Mouse (Mus musculus) ovary, postnatal 36 days (tissue): ENCODE measurements around the gene Tiam1.

Experiments used
- DNase-seq: peaks from one replicate; pipeline ENCODE4 v3.0.0; 2022; ENCODE audit warnings: low spot score, mixed read lengths

The Tiam1 gene

GRCm38 (mm10) chr16:89993991-89994825, 149.4 kb downstream of the Tiam1 start:
- no peak for DNase-seq

GRCm38 (mm10) chr16:89993506-89993905, 150.1 kb downstream of the Tiam1 start:
- no peak for DNase-seq

DNA sequence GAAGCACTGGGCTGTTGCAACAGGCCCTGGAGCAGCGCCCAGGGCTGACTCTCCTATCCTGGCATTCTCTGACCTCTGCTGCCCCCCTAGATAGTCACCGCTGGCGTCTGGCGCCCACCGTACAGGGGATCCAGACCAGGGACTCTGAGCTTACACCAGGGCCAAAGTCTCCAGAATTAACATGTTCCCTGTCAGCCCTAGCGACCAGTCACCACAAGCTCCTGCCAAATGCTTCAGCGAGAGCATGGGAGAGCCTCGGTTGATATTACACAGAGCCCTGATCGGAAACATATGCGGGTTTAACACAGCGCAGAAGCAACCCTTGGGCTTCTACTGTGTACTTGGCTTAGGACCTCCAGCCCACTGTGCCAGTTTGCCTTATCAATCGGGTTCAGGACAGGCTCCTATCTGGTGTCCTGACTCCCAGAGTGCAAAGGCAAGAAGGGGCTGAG, 151.8 kb downstream of the Tiam1 start:
- peak; percentile 42 for DNase-seq

- no peak for DNase-seq
Measured at GRCm38 (mm10) chr16:89990288-89990955, 153.1 kb downstream of the Tiam1 start.

DNA sequence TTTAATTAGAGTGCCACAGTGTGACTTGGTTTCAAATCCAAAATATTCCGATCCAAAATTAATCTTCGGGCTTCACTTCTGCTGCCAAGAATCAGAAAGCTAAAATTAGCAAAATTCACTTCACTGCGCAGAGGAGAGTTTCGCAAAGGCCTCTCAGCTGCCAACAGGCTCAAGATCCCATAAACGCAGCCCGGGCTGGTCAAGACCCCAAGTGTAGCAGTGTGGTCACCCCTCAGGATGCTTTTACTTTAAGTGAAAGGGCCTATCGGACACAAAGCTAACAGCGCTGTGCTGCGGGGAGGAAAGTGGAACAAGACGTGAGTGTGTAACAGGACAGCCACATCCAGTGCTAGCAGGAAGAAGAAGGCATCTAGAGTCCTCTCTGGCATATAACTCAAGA, 153.8 kb downstream of the Tiam1 start:
- no peak for DNase-seq

DNA sequence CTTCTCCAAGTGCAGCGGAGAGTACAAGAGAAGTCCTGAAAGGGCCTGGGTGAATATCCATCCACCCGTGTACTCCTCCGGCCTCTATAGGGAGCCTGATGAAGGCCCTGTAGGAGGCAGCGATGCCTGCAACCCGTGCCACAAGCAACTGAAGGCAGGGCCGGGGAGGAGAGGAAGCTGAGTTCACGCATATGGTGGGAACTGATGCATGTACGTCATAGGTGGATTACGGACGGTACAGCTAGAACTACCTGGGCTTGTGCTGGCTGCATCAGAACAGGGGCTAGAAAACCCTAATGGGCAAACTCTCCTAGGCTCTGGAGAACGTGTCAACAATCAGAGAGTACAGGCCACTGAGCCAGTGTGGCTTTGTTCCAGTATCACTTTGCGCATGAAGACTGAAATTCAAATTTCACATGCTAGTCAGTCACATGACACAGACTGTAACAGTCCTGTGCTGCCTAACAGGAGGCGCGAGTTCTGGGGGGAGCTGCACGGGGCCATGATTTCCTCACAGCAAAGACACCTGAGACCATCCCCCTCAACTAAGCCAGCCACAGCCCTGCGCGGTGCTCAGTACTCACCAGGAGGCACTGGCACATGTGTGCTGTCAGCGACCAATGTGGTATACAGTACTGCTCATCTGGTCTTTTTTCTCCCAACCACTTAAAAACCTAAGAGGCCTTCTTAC, 156.8 kb downstream of the Tiam1 start:
- no peak for DNase-seq

DNA sequence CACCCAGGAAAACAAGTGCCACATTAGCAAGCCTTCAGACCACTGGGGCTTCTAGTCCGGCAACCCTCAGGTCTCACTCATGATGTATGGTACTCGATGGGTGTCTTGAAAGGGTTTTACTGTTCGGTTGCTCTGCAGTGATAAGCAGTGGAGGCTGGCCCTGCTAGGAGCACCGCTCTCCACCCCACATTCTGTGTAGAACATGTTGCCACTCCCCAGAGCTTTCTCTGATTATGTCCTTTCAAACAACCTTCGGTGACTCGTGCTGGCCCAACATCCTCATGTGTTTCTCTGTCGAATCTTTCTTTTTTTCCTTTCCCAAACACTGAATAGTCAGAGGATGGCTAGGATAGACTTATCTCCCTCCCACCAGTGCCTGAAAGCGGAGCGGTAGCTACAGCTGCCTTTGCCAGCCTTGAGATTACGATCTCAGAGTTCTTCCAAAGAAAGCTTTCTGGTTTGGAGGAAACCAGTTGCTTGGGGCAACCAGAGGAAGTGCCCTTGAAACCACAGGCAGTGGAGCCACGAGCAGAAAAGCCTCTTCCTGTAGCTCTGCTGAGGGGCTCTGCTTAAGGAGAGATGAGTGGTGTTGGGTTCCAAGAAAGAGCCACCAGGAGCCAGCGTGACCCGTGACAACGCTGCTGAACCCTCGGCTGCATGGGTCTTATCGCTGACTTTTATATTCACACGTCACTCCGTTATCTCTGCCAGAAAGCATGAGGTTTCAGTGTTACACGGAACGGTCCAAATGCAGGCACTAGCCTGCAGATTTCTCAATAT, 157.7 kb downstream of the Tiam1 start:
- peak; percentile 38 for DNase-seq

- no peak for DNase-seq
Measured at GRCm38 (mm10) chr16:89980075-89980744, 163.4 kb downstream of the Tiam1 start.

DNA sequence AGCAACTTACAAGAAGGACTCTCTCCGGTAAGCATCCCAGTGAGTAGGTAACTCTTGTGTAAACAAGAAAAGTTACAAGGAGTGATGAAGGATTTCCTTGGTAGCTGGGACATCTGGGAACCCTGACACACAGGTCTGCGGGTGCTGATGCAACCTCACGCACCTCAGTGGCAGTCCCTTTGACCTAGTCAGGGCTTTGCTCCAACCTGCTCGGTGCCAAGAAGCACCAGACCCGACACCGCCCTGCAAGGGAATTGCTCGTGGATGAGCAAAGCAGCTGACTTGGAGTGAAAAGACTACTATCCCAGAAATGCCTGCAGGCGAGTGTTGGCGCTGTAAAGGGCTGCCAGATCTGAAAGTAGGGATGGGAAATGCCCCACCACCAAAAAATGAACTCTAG, 168.1 kb downstream of the Tiam1 start:
- DNase-seq, result no peak

DNA sequence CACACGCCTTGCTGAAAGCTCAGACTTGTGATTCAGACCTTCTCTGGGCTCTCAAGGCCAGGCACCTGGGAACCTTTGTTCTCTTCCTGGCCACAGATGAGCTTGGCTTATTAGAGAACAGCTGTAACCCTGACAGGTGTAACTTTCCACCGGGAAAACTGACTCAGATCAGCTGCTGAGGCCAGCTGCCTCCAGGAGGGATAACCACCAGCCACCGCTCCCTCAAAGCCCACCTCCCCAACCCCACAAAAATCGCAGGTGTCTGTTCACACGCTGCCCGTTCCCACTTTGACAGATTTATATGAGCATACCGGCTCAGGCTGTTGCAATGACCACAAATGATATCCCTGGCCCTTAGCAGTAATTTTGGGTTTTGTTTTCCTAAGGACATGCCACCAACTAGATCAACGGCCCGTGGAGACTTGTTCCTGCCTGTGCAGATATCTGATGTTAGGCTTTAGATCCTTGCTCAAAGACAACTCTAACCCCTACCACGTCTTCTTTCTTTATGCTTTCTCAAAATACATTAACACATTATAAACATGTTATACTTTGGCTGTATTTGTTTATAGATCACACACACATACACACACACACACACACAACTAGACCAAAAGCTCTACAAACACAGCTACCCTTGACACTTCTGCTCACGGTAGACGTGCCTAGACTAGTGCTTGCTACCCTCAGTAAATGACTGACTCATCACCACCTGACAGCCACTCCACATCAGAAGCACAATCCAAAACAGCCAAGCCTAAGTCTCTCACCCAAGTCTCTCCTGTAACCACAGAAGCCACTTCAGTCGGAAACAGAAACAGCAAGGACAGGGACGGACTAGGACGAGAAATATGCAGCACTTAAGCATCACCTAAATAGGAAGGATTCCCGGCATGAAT, 169.5 kb downstream of the Tiam1 start:
- no peak for DNase-seq

DNA sequence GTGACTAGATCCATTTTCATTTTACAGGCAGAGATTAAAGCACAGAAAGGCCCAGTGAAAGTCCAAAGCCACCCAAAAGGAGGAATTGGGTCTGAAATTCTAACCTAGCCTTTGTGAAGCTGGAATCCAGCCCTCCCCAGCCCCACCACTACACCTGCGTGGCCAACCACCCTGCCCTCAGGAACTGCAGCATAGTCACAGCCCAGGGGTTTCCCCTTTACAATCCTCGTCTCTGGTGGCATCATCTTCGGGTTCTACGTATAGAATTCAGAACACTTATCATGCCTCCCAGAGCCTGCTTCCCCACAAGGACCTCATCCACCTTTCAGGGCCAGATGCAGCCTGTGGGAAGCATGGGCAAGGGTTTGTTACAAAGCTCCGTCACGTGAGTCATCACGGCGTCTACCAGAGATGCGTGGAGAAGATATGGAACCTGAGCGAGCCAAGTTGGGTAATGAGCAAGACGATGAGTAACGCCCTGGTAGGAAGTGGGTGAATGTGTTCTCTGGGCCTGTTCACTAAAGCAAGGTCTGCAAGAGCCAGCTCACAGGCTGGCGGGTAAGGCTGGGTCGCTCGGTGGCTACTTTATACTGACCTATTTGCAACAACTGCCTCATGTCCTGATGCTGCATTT, 170.6 kb downstream of the Tiam1 start:
- DNase-seq, result no peak

GRCm38 (mm10) chr16:89972018-89972417, 171.6 kb downstream of the Tiam1 start:
- no peak for DNase-seq

DNA sequence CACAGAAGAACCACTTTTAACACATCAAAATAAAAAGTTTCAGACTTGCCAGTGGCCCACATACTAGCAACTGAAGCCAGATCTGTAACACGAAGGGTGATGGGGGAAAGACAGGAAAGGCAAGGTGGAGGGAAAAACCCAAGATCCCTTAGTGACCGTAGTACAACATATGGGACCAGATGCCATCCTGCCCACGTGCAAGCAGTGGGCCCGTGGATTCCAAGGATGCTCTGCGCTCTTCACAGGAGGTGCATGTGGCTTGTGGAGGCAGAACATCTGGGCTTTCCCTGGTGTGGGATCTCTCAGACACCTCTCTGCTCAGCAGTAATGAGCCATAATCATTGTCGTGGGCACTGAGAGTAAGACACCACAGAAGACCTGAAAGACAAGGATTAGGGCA, 175.5 kb downstream of the Tiam1 start:
- no peak for DNase-seq

DNA sequence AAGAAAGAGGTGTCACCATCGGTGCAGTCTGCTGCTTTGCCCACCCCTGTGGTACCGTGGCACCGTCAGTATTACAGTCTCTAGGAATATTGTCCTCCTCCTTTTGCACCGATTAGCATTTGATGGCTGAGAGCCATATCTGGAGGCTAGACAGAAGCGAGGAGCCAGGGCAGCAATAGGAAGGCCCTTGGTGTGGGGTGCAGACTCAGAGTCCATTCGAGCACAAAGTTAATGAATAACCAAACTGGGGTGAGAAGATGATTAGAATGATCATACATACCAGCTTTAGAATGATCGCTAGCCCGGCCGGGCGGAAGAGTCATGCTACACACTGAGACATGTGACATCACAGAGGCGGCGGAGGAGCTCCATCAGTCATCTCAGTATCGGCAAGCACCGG, 180.7 kb downstream of the Tiam1 start:
- no peak for DNase-seq

DNA sequence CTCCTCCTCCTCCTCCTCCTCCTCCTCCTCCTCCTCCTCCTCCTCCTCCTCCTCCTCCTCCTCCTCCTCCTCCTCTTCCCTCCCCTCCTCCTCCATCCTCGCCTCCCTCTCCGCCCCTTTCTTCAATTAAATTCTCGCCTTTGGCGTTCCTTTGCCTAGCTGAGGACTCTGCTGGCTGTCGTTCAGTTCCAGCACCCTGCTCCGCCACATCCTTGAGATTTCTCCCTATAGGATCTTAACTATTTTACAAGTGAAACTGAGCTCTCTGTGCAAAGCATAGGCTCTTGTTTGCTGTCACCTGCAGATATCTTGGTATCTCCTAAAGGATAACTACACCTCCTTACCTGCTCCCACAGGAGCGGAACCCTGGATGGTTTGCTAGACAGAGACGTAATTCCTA, 182.7 kb downstream of the Tiam1 start:
- DNase-seq, result no peak

- DNase-seq, result peak; percentile 45
Measured at GRCm38 (mm10) chr16:89960186-89960878, 183.2 kb downstream of the Tiam1 start.

- no peak for DNase-seq
Measured at GRCm38 (mm10) chr16:89958982-89959381, 184.6 kb downstream of the Tiam1 start.

- no peak for DNase-seq
Measured at GRCm38 (mm10) chr16:89958030-89958429, 185.5 kb downstream of the Tiam1 start.

- no peak for DNase-seq
Measured at GRCm38 (mm10) chr16:89954525-89954924, 189.0 kb downstream of the Tiam1 start.
